Mouse (Mus musculus) lung, postnatal 0 days (tissue): ENCODE results near the gene Nxpe4.

ENCODE experiments used
- CTCF ChIP-seq: IDR thresholded peaks from 2 replicates; pipeline ENCODE4 v1.5.1; 2016; ENCODE audit warnings: antibody characterized with exemption, mild to moderate bottlenecking
- EP300 ChIP-seq: IDR thresholded peaks from 2 replicates; pipeline ENCODE4 v1.6.1; 2016; ENCODE audit warnings: antibody characterized with exemption, mild to moderate bottlenecking, control low read depth

- no peak for TF ChIP-seq CTCF
- TF ChIP-seq EP300: no peak
Measured at GRCm38 (mm10) chr9:48236455-48236854, 74.6 kb downstream of the Nxpe4 start.
